Comparison of ENCODE assay signal across 8 mouse cellular contexts in genomic region chr10:70095031-70095470, GRCm38 (mm10). TPM values are rescaled to one million over a fixed set of nuclear protein-coding genes. Genes with fewer than 3 reads are reported as not detected.
DNase-seq lines count a peak whose midpoint lies in the region; ATAC-seq and TF ChIP-seq lines count a peak whose summit lies in the region.

No protein-coding gene starts in this region.

- WGBS in hindbrain, embryonic 16.5 days = 0% methylated on average over 14 of the region's 14 CpGs
- WGBS in liver, embryonic 11.5 days = 0% methylated on average over 14 of the region's 14 CpGs

- peak overlapping the region; percentile 45 for H3K27ac ChIP-seq in left cerebral cortex, adult 2 months
- peak overlapping the region; percentile 56 for H3K27ac ChIP-seq in hindbrain, embryonic 16.5 days (ENCODE audit: low read depth, low read length)
- H3K27ac ChIP-seq in liver, embryonic 11.5 days (ENCODE audit: low read depth, low read length) = peak overlapping the region; percentile 84

- no peaks in the 10 kb centered on the region for H3K27me3 ChIP-seq in hindbrain, embryonic 16.5 days (replicated peaks; ENCODE audit: control insufficient read depth, insufficient read depth, low read length)
- H3K27me3 ChIP-seq in liver, embryonic 11.5 days (replicated peaks; ENCODE audit: control insufficient read depth, insufficient read depth, low read length) = no peaks in the 10 kb centered on the region

- peak overlapping the region; percentile 53 for H3K9ac ChIP-seq in hindbrain, embryonic 16.5 days (ENCODE audit: low read depth, low read length)
- peak overlapping the region; percentile 87 for H3K9ac ChIP-seq in liver, embryonic 11.5 days (ENCODE audit: low read depth, low read length)

- H3K4me1 ChIP-seq in hindbrain, embryonic 16.5 days (ENCODE audit: control insufficient read depth, insufficient read depth, low read depth, low read length) = peaks cover 20% of the 10 kb centered on the region
- peaks cover 38% of the 10 kb centered on the region for H3K4me1 ChIP-seq in liver, embryonic 11.5 days (replicated peaks; ENCODE audit: control insufficient read depth, insufficient read depth, low read length)

- peak overlapping the region; percentile 42 for H3K4me3 ChIP-seq in left cerebral cortex, adult 2 months
- peak overlapping the region; percentile 55 for H3K4me3 ChIP-seq in hindbrain, embryonic 16.5 days (ENCODE audit: low read length)
- H3K4me3 ChIP-seq in liver, embryonic 11.5 days (ENCODE audit: low read depth, low read length) = peak overlapping the region; percentile 73

- no peaks in the 10 kb centered on the region for H3K36me3 ChIP-seq in hindbrain, embryonic 16.5 days (ENCODE audit: control insufficient read depth, insufficient read depth, low read length)
- peaks cover 3% of the 10 kb centered on the region; the same call in 1 of the 2 replicates for H3K36me3 ChIP-seq in liver, embryonic 11.5 days (ENCODE audit: control insufficient read depth, insufficient read depth, low read length)

- H3K9me3 ChIP-seq in hindbrain, embryonic 16.5 days (ENCODE audit: control insufficient read depth, low read length) = no peaks in the 10 kb centered on the region
- H3K9me3 ChIP-seq in liver, embryonic 11.5 days (ENCODE audit: control insufficient read depth, low read length) = no peaks in the 10 kb centered on the region

- intact Hi-C loops in left cerebral cortex, adult 2 months (cut with DNase I) = loop anchor here (5.0 kb wide), 2 partner anchors 63 to 202 kb away; no protein-coding TSS in a partner anchor

- peak; percentile 22 to 30 for DNase-seq in left cerebral cortex, adult 2 months (ENCODE audit: extremely low spot score in 1 of 2, low spot score in 2 of 2)
- no peak for DNase-seq in left cerebral cortex, adult 8-10 months (ENCODE audit: low spot score in 2 of 2)
- peak; percentile 49 for DNase-seq in c-Kit-positive CD71-positive TER-119-positive erythroid progenitor cells, embryonic 14.5 days (ENCODE audit: low spot score)
- DNase-seq in gastrocnemius, adult 8-10 months (ENCODE audit: low spot score in 2 of 2) = peak; percentile 44 to 47
- DNase-seq in liver, embryonic 11.5 days (ENCODE audit: low spot score) = peak; percentile 73
- peak; percentile 68 for DNase-seq in testis, postnatal 10 days (ENCODE audit: low spot score)

- TF ChIP-seq CTCF in left cerebral cortex, adult 2 months (IDR thresholded peaks at IDR 0.05) = no peak

- peak overlapping the region; percentile 75 for H3K4me2 ChIP-seq in hindbrain, embryonic 16.5 days (ENCODE audit: low read length)
- H3K4me2 ChIP-seq in liver, embryonic 11.5 days = peak overlapping the region; percentile 76

- ATAC-seq in hindbrain, embryonic 16.5 days = no peak
- peak; percentile 10; the same call in 1 of the 2 replicates for ATAC-seq in liver, embryonic 11.5 days (replicated peaks; ENCODE audit: low FRiP score)
- 0 out of 2 replicates have a peak, but pooled peaks have one; percentile 18 for ATAC-seq in monocyte, adult 5-6 weeks (replicated peaks; ENCODE audit: insufficient number of reproducible peaks, low FRiP score, low TSS enrichment, poor library complexity, severe bottlenecking)

RNA-seq across cellular contexts. Expression of gene Ccdc6, which starts 1.9 kb away (rescaled TPM):
- total RNA-seq in left cerebral cortex, adult 2 months (2021) = 10 to 100 TPM; 51.1 to 64.8 TPM
- 10 to 100 TPM; 49.4 to 56.3 (median 52.7) TPM for total RNA-seq in left cerebral cortex, adult 8-10 months (2022)
- 100 to 1,000 TPM; 102 to 119 (median 108) TPM for total RNA-seq in gastrocnemius, adult 8-10 months (2022)
- polyA plus RNA-seq in hindbrain, embryonic 16.5 days (2015; fragmentation: Nextera tagmentation; extraction: Ambion mirVana) = 18.6 and 23.0 TPM in 2 replicates
- polyA plus RNA-seq in liver, embryonic 11.5 days (2014; fragmentation: Nextera tagmentation; extraction: Ambion mirVana) = 18.8 and 19.1 TPM in 2 replicates
- 9.9 to 21.5 TPM (median 17.3 TPM) in 3 replicates for total RNA-seq in monocyte, adult 5-6 weeks (2017)

Comparison
In these comparisons a context has a peak if more than half of its experiments do, and no peak if none do; other contexts are left out.
1. DNase-seq: peak in left cerebral cortex, adult 2 months (2 of 2), c-Kit-positive CD71-positive TER-119-positive erythroid progenitor cells, embryonic 14.5 days (single experiment), gastrocnemius, adult 8-10 months (2 of 2), liver, embryonic 11.5 days (single experiment) and testis, postnatal 10 days (single experiment); none in left cerebral cortex, adult 8-10 months (0 of 2).
2. Peak in every context shown above with its lines, with median percentiles within 50 percentile points of each other: H3K27ac ChIP-seq and H3K4me3 ChIP-seq.